Mouse (Mus musculus) embryonic fibroblast, embryonic 13.5 days (primary cell): ENCODE results near the gene Gm9817.

Source experiments
- CTCF ChIP-seq: IDR thresholded peaks from 2 replicates; pipeline ENCODE4 v1.5.1; 2011; ENCODE audit warnings: mild to moderate bottlenecking, control low read depth, low read length, moderate library complexity, borderline replicate concordance; ENCODE audit not compliant: insufficient read depth
- POLR2A ChIP-seq: IDR thresholded peaks from 2 replicates; pipeline ENCODE4 v1.6.1; 2011; ENCODE audit warnings: low read depth, mild to moderate bottlenecking, control low read depth, low read length, moderate library complexity

- TF ChIP-seq CTCF (no peak), POLR2A (no peak)
Measured at GRCm38 (mm10) chr13:45089846-45090245, 11.4 kb downstream of the Gm9817 start.
